Mouse (Mus musculus): ENCODE measurements around the gene Bnc2. TPM values are rescaled to one million over a fixed set of nuclear protein-coding genes. Genes with fewer than 3 reads are reported as not detected.

Gene Bnc2
- 1 to 10 TPM in 1 of 2 experiments, under 1 TPM in 1; 0.83 to 1.2 TPM for total RNA-seq (2021)
- long read RNA-seq, experiment 1: 0 reads
- long read RNA-seq, experiment 2: 0 reads

DNA sequence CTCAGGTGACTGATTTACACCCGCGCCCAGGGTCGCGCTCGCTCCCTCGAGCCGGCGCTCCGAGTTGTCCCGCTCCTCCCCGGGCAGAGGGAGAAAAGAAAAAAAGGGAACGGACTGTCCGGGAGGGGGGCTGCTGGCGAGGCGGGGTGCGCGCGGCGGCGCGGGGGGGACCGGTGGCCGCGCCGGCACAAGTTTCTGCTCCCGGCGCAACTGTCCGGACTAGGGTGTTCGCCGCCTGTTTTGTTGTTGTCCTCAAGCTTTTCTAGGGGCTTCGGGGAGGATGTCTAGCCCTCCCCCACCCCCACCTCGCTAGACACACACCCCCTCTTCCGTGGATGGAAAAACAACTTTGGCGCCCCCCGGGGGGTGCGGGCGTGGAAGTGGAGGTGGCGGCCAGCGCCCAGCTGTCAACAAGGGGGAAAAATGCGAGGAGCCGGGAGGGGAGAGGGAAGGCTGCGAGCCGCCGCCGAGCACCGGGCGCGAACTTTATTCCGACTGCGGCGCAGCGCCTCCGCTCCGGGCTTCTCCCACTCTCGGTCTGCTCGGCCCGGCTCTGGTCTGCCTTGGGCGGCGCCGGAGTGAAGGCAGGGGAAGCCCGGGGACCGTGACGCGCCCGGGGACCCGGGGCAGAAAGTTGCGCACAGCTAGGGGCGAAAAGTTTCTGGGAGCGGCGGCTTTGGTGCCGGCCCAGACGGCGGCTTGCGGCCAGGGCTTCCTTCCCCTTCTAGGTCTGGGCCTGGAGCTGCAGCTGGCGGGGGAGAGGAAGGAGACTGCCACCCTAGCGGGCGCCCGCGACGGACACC, at the start of gene Bnc2:
TSS of gene Bnc2 (minus strand) at position 105 of the 803 bp plus-strand sequence.
- no peak for DNase-seq (ENCODE audit: low spot score in 2 of 2)

DNA sequence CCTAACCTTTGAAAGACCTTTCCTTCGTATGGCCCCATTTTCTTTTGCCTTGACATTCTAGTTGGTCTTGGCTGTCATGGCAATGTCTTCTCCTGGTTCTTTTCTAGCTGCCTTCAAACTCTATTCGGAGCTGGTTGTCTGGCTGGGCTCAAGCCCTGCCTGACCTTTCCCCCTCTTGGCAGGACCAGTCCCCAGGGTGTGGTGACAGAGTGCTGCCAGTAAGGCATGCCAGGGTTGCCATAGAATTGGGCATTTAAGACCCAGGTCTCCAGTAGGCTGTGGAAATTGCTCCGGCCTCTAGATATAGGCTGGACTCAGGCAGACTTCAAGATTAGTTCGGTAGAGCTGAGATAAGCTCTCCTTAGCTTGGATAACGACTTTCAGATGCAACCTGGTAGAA, 32.9 kb upstream of the Bnc2 start:
- no peak for DNase-seq (ENCODE audit: low spot score in 2 of 2)

DNA sequence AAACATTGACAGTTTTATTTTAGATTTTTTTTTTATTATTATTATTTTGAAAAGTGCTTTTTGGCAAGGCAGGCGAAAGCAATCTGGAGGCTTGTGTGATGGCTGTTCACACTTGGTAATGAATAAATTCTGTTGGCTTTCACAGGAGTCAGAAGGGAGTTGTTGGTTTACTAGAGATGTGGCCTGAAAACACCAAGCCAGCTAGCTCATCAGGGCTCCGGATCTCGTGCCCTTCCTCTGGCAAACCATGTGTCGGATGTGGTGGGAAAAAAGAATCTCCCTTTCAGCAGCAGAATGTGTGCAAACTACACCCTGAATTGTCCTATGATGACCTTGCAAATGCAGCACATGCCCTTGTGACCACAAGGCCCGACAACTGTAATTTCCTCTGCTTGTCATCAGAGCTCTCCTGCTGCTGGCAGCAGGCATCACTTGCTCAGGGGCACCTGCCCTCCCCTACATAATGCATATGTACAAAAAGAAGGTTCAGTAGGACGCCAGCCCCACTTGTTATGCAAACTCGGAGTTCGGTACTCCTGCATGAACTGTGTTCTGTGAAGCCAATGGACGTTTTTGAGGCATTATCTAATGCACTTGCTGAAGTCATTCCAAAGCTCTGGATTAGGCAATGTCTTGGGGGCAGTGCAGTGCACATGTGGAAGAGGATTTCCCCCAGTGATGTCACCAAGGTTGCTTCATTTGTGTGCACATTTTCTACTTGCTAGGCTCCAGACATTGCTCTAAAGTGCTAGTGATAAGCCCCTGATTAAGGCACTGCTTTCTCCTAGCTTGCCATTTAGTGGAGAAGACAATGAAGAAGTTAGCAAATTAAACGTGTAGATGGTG, 10.7 kb upstream of the Bnc2 start:
- peak in 1 of 2 experiments; percentile 12 for DNase-seq (ENCODE audit: low spot score in 2 of 2)

DNA sequence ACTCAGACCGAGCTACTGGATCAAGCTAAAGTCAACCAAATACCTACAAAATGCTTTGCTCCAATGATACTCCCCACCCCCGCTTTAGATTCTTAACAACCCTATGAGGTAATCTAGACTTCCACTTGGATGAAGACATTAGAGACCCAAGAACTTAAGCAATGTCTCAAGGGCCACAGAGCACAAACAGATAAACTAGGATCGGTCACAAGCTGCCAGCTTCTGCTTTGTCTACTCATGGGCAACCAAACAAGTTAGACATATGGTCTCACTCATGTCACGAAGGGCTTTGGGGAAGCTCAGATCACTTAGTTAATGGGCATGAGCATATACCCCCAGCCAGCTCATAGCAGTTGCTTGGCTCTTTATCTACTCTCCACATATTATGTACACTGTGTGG, 9.9 kb upstream of the Bnc2 start:
- DNase-seq (ENCODE audit: low spot score in 2 of 2): no peak

DNA sequence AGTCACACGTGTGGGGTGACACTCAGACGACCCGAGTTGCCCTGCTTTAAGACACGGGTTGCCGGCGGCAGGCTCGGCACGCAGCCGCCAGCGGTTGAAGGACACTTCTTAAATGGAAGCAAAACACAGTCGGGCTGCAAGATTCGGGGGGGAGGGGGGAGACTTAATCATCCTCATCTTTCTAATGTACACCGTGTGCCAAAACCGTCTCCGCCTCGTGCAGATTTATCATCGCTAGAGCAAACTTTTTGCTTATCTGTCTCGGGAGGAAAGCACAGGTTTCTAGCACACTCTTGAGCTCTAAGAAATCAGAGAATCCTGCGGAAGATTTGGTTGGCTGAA, 870 bp upstream of the Bnc2 start:
- no peak for DNase-seq (ENCODE audit: low spot score in 2 of 2)

DNA sequence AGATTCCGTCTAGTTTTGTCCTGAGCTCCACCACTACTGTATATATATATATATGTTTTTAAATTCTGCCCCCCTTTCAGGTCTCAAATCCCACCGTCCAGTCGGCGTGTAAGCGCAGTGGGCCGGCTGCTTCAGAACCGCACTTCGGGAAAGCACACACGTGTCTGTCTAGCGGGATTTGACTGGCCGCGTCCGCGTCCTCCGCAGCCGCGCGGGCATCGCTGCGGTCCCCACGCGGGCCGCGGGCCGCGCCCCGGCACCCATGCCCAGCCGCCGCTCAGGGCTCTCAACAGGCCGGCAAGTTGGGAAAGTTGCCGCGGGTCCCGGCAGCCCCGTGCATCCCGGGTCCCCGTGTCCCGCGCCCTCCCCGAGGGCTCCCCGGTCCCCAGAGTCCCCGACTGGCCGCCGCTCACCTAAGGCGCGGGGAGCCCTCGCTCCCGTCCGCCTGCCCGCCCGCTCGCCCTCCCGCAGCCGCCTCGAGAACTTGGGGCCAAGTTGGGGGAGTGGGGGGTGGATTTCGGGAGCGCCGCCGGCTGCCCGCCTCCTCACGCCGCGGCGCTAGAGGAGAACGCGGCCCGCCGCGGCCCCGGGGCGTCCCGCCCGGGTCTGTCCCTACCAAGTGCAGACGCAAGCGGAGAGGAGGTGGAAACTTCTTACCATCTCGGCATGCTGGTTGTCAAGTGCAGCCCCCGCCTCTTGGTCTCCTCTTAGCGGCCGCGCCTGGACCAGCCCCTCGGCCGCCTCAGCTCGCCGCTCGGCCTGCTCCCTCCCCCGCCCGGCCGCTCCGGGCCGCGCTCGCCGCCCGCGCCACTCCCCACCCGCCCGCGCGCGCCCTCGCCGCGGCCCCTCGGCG, 531 bp downstream of the Bnc2 start:
- DNase-seq (ENCODE audit: low spot score in 2 of 2): no peak

DNA sequence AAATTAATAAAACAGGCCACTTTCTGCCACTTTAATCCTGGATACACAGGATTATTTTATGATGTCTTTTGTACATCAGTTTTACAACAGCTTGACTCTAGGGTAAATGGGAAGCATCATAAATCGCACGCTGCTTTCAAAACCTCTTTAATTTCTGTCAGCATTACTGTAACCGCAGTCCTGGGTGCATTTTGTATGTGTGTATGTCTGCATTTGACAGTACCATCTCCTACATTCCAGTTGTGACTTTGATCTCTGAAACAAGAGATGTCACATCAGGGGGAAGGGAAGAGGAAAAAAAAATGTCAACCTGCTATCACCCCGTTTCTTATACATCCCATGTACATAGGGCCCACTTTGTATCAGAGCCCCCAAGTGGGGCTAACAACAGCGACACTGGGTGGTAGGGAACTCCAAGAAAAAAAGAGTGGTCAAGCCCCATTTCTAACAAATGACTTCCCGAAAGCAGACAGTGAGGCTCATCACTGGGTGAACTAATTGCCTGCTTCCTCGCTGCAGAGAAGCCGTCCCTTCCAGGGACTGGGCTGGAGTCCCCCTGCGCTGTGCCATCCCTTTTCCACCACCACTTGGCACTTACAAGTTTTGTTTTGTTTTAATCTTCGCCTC, 1.3 kb downstream of the Bnc2 start:
- no peak for DNase-seq (ENCODE audit: low spot score in 2 of 2)

DNA sequence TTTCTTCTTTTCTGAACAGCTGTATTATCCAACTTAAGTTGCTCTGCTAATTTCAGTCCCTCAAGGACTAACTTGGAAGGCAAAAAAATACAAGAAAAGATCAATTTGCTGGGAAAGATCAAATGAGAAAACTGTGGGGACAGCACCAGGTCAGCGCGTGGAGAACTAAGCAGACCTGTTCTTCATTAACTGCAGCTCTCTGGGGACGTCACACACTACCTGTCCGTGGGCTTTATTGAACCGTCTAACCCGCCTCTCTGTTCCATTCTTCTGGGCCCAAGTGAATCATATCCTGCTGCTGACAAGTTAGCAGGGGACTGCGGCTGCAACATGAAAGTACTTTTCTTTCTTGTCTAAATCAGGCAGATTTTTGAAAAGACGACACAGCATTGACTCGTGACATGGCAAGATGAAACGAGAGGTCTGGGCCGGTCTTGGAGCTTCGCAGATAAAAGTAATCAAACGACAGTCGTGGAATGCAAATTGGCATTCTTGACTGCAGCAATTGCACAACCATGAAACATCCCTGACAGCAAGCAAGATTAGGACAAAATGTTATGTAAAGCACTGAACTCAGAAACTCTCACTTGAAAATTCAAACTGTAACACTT, 2.8 kb downstream of the Bnc2 start:
- DNase-seq (ENCODE audit: low spot score in 2 of 2): no peak

DNA sequence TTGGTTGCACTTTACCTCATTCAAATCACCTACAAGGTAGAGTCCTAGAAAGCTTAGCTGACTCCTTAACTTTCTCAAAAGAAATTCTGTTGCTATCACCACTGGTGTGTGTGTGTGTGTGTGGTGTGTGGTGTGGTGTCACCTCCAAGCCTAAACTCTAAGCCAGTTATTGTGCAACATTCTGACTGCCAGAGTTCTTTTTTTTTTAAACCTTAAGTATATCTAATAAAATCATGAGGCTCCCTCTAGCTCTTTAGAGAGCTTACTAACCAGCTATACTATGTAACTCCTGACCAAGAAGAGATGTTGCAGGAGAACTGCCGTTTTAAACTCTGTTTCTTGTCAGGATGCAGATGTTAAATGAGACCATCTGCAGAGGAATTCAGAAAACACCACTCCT, 4.1 kb downstream of the Bnc2 start:
- no peak for DNase-seq (ENCODE audit: low spot score in 2 of 2)

DNA sequence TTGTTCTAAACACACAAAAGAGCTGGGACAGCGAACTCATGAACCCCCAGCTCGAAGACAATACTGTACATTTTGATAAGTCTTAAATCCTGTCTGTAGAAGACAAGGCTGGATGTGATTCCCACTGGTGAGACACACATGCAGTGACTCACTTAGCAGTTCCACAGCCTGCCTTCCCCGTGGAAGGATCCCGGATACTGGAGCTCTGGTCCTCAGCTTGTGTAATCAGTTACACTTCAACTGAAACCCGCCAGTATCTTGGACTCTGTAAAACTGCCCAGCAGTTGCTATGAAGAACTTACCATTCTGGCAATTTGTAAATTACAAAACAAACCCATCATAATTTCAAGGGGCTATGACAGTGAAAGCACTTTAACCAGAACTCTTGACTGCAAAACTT, 5.4 kb downstream of the Bnc2 start:
- DNase-seq (ENCODE audit: low spot score in 2 of 2): no peak

DNA sequence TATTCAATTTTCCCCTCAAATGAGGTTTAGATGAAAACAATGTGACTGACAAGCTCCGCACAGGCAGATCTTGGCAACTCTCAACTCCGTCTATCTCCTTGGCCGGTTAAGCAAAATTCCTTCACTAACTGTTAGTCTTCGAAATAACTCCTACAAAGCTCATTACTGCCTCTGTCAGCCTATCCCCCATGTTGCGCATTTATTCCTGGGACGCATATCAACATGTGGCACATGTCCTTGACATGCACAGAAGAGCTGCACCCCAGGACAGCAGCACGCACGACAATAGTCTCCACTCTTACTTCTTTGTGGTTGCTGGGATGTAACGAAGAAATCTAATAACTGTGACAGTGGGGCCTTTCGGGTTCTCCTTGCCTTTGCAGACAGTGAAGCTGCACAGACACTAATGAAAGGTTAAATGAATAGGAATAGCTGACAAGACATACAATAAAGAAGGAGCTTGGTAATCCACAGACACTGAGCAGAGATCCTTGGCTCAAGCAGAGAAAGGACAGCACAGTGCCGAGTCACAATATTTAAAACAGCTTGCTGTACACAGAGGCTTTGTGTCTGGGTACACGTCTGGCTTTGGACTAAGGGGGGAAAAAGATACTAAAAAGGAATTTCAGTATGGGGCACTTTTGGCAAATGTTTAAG, 6.0 kb downstream of the Bnc2 start:
- DNase-seq (ENCODE audit: low spot score in 2 of 2): no peak

DNA sequence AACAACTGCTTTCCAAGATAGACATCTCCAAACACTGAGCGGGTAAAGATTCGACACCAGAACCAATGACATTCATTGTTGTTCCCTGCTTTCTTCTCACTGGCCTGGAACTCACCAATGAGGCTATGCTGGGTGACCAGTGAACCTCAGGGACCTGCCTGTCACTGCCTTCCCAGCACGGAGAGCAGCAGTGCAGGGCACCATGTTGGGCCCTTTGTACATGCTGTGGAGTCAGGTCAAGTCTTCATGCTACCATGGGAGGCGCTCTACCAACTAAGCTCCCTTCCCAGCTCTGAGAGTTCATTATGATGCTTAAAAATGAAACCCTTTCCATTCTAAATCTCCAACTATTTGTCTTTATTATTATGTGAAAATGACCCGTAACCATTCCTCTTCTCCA, 6.8 kb downstream of the Bnc2 start:
- no peak for DNase-seq (ENCODE audit: low spot score in 2 of 2)

DNA sequence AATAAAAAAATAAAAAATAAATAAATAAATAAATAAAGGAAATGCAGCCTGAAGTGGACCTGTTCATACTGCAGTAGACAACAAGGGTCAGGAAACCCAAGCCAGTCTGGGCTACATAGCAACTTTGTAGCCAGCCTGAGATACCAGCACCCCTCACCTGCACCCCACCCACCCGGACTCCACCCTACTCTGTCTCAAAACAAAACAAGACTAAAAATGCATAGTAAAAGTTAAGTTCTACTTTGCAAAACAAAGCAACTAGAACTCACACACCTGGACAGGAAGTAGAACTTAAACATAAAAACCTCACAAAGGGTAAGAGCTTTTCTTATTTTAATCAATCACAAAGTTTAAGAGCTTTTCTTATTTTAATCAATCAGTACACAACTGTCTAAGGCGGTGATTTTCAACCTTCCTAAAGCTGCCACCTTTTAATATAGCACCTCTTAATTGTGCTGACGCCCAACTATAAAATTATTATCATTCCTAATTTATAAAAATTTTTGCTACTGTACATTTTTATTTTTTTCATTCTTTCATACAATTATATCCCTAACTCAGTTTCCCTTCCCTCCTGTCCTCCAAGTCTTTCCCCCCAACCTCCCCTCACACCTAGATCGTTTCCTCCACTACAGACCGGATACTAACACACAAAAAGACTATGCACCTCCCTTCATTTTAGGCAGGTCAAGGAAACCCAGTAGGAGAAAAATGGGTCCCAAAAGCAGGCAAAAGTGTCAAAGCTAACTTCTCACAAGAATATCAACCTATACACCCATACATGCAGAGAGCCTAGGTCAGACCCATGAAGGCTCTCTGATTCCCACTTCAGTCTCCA, 12.6 kb downstream of the Bnc2 start:
- no peak for DNase-seq (ENCODE audit: low spot score in 2 of 2)

DNA sequence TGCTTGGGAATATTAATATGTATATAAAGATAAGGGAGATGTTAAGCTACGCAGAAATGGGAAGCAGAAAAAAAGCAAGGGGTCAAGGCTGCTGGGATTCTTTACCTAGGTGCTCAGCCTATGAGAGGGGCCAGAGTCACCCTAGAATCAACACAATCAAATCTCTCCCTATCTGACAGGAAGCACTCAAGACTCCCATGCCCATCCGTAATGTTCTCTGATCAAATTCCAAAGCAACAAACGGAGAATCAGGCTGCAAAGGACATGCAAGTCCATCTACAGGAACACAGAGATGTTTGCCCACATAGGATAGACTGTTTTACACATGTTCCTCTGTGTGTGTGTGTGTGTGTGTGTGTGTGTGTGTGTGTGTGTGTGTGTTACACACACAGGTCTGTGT, 13.7 kb downstream of the Bnc2 start:
- no peak for DNase-seq (ENCODE audit: low spot score in 2 of 2)

DNA sequence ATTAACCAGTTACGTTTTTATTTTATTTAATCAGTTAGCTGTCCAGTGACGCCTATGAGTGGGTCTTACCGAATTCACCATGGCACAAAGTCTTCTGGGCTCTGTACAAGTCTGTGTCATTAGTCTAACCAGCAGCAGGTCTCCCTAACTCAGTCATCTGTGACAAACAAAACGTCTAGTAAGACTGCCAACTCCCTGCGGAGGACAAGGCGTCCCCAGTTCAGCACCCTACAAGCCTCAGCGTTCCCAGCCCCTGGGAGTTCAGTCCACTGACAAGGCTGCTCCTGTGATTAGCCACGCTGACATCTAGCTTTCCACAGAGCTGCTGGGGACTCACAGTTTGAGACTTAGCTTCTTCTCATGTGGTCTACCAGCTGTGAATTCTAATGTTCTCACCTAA, 23.3 kb downstream of the Bnc2 start:
- DNase-seq (ENCODE audit: low spot score in 2 of 2): no peak

DNA sequence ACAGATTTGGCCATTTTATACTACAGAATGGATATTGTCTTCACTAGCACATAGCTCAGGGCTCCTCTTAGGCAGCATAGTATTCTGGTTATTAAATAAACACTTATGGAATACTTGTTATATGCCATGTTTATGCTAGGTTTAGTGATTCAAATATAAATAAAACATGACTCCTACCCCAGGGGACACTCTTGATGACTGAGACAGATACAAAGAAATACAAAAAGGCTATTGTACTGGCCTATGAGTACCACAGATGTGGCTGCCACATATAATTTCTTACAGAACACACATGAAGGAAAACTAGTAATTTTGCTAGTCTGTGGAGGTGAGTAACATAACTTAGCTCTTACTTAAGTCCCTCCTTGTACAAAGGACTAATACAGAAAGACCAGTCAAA, 28.5 kb downstream of the Bnc2 start:
- no peak for DNase-seq (ENCODE audit: low spot score in 2 of 2)

DNA sequence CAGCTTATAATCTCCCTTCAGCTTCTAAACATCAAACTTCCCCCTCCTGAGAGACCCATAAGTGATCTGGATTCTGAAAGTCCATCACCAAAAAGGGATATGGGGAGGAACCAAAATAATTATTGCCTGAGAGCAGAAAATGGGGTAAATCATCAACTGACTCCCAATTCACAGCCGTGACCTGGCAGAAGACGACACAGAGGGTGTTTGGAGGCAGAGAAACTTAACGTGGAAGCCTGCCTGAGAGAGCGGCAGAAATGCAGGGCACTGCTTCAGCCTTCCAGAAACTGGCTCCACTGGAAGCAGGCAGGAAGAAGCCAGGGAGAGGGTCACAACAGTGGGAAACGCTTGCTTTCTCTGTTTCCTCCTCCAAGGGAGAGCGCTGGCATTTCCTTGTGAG, 35.9 kb downstream of the Bnc2 start:
- DNase-seq (ENCODE audit: low spot score in 2 of 2): no peak

DNA sequence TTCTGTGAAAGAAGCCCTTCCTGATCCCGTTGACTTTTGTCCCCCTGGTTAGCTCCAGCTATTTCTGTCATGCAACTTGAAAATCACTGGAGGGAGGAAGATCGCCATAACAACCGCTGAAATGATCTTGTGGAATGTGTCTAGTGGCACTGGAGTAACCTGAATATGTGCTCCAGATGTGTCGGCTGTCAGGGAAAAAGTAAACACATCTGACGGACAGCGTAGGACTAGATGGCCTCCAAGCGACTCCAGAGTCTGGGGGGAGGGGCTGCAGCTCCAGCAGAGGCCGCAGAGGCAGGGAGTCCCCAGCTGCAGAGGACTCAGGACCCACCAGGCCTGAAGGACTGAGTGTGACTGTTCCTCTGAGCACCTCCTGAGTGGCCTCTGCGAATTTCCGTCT, 37.4 kb downstream of the Bnc2 start:
- DNase-seq (ENCODE audit: low spot score in 2 of 2): no peak

DNA sequence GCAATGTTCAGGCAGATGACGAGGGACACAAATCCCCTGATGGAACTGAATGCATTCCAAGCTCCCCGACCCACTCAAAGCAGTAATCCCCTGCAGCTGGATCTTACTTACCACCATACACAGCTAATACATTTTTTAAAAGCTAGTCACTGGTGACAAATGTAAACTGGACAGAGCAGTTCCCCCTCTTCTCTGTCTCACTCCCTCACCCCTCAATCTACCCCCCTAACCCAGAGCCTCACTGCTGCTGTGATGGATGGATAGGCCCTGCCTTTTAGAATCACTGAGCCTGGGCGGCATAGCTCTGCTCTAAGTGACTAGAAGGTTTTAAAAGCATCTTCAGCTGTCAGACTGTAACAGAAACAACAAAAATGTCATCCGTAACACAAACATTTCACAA, 40.3 kb downstream of the Bnc2 start:
- DNase-seq (ENCODE audit: low spot score in 2 of 2): no peak

Measured in layer of hippocampus, postnatal 14 days (tissue).